Mouse (Mus musculus): ENCODE measurements around the gene Mogat2.

Mogat2 gene

GRCm38 (mm10) chr7:99235657-99236056 lies 2.8 kb downstream of the Mogat2 start:
- DNase-seq (ENCODE audit: low spot score in 2 of 2): no peak

DNA sequence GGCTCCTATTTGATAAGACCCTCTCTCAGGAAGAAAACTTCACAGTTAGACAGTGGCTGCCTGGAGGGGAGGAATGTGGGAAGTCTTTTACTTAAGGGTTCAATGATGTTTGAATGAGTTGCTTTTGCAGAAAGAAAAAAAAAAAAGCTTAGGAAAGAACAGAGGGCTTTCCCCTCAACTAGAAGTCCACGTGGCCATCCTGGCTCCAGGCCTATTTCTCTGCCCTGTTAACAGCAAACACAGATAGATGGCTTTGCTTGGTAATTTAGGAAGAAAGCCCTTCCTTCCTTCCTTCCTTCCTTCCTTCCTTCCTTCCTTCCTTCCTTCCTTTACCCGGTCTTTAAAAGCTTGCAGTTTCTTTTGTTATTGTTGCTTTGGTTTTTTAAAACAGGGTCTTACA lies 3.5 kb downstream of the Mogat2 start:
- no peak for DNase-seq (ENCODE audit: low spot score in 2 of 2)

GRCm38 (mm10) chr7:99232571-99232970 lies 5.8 kb downstream of the Mogat2 start:
- DNase-seq (ENCODE audit: low spot score in 2 of 2): no peak

GRCm38 (mm10) chr7:99230061-99230747 lies 8.2 kb downstream of the Mogat2 start:
- DNase-seq (ENCODE audit: low spot score in 2 of 2): no peak

- DNase-seq (ENCODE audit: low spot score in 2 of 2): no peak
Measured at GRCm38 (mm10) chr7:99229411-99229810, 9.0 kb downstream of the Mogat2 start.

DNA sequence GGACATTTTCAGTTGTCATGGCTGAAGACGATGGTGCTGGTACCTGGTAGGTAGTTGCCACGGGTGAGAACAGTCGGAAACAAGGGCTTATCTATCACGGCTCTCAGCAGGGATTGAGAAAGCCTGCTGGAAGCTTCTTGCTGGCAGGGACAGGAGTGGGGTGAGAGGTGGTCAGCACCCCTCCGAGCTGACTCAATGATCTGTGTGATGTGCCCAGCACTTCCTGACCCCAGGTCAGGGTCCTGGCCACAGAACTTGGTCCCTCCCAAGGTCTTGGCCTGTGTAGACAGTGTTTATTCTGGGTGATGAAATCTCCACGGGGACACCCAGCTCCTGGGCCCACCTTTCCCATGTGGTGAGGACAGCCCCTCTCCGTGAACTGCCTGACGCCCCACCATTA lies 9.6 kb downstream of the Mogat2 start:
- DNase-seq (ENCODE audit: low spot score in 2 of 2): no peak

- no peak for DNase-seq (ENCODE audit: low spot score in 2 of 2)
Measured at GRCm38 (mm10) chr7:99227267-99227666, 11.2 kb downstream of the Mogat2 start.

- no peak for DNase-seq (ENCODE audit: low spot score in 2 of 2)
Measured at GRCm38 (mm10) chr7:99226662-99227061, 11.8 kb downstream of the Mogat2 start.

- DNase-seq (ENCODE audit: low spot score in 2 of 2): no peak
Measured at GRCm38 (mm10) chr7:99225421-99225820, 13.0 kb downstream of the Mogat2 start.

- no peak for DNase-seq (ENCODE audit: low spot score in 2 of 2)
Measured at GRCm38 (mm10) chr7:99224648-99225190, 13.7 kb downstream of the Mogat2 start.

GRCm38 (mm10) chr7:99224225-99224624 lies 14.2 kb downstream of the Mogat2 start:
- DNase-seq (ENCODE audit: low spot score in 2 of 2): no peak

GRCm38 (mm10) chr7:99217338-99218074 lies 20.9 kb downstream of the Mogat2 start:
- no peak for DNase-seq (ENCODE audit: low spot score in 2 of 2)

GRCm38 (mm10) chr7:99215347-99215855 lies 23.0 kb downstream of the Mogat2 start:
- DNase-seq (ENCODE audit: low spot score in 2 of 2): no peak

DNA sequence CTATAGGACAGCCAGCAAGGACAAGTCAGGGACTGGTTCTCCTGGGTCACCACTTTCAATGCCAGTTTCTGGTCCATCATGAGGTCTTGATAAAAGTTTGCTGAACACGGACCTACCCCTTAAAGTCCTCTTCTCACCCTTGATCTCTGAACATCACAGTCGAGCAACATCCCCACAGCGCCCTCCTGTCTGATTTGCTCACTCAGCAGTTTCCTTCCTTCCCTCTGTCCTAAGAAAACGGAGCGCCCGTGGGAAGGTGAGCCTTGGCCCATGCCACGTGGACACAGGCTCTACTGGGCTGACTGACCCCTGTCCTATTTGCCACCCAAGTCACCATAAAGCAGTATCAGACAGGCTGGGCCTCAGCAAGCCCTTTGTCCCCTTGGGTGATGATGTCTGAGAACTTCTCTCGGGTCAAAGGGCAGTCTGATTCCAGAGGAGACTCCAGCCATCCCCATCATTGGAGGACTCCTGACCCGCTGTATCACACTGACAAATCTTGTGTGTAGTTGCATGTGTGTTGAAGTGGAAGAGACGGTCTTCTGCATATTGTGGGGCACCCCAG lies 23.7 kb downstream of the Mogat2 start:
- DNase-seq (ENCODE audit: low spot score in 2 of 2): no peak

GRCm38 (mm10) chr7:99213686-99214085 lies 24.7 kb downstream of the Mogat2 start:
- DNase-seq (ENCODE audit: low spot score in 2 of 2): no peak

GRCm38 (mm10) chr7:99213056-99213455 lies 25.4 kb downstream of the Mogat2 start:
- no peak for DNase-seq (ENCODE audit: low spot score in 2 of 2)

GRCm38 (mm10) chr7:99208704-99209103 lies 29.7 kb downstream of the Mogat2 start:
- no peak for DNase-seq (ENCODE audit: low spot score in 2 of 2)

GRCm38 (mm10) chr7:99206364-99206763 lies 32.1 kb downstream of the Mogat2 start:
- no peak for DNase-seq (ENCODE audit: low spot score in 2 of 2)

- DNase-seq (ENCODE audit: low spot score in 2 of 2): no peak
Measured at GRCm38 (mm10) chr7:99202163-99202562, 36.3 kb downstream of the Mogat2 start.

- no peak for DNase-seq (ENCODE audit: low spot score in 2 of 2)
Measured at GRCm38 (mm10) chr7:99200290-99200689, 38.1 kb downstream of the Mogat2 start.

GRCm38 (mm10) chr7:99199451-99200175 lies 38.8 kb downstream of the Mogat2 start:
- no peak for DNase-seq (ENCODE audit: low spot score in 2 of 2)

DNA sequence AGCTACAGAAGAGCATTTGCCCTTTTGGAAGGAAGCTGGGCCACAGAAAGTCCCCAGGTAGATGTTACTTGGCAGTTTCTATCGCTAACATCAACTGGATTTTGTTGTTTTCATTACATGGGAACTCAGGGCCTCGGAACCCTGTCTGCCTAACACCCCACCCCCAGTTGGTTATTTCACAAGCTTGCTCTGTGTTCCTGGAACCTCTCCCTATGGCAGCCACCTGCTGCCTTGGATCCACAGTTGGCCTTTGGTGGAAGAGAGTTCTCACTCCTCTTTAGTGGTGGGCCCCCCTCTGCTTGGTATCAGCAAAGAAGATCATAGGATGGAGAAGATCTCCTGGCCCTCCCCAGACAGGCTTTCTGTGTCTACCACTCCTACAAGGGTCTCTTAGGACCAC lies 39.6 kb downstream of the Mogat2 start:
- DNase-seq (ENCODE audit: low spot score in 2 of 2): no peak

Measured in spleen, postnatal 10 days (tissue).